Mouse (Mus musculus) adrenal gland, postnatal 25 days (tissue): ENCODE measurements at regions not wholly inside any gene's neighbourhood (a gene's known extent, or its start where the extent isn't known, plus 50 kb on each side); places are given as distances from the start of the nearest gene placed in this dataset.
A peak's percentile ranks its signal among the peaks of the same experiment; 100 is the strongest.

Experiments used
- DNase-seq: peaks from one replicate; pipeline ENCODE4 v3.0.0; 2021; ENCODE audit warnings: mixed read lengths

GRCm38 (mm10) chr6:81586441-81587117 lies 336.9 kb upstream of the Gcfc2 start:
- DNase-seq, result no peak

- no peak for DNase-seq
Observed at GRCm38 (mm10) chr6:81589727-81590126, 333.7 kb upstream of the Gcfc2 start.

DNA sequence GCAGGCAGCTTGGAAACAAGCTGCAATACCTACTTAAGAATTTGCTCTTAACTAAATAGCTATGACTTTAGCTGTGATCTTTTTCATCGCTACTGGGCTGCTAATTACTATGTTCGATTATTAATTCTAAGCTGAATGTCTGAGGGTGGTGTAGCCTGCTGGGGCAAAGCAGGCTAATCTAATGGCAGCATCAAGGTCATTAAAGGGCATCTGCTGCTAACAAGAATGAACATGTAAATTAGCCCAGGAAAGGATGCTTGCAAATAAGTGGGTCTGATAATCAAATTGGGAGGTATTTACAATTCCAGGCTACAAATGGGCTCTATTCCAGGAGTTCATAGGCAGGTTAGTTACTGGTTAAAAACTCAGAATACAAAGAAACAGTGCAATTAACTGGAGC lies 327.5 kb upstream of the Gcfc2 start:
- no peak for DNase-seq

DNA sequence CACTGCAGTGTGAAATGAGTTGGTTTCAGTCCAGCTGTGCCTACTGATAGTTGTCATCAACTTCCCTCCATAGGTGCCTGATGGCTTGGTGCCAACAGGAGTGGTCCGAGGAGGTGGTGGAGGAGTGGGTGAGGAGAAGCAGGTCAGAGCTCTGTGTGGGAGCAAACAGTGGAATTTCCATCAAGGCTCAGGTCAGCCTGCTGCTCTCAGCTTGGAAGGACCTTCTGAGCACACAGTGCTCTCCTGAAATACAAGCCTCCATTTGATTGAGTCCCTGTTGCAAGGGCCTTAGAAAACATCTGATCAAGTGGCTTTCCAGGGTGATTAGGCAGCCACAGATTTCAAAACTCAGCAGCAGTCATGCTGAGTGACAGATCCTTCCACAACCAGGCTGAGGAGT lies 314.8 kb upstream of the Gcfc2 start:
- DNase-seq, result no peak

- DNase-seq, result no peak
Observed at GRCm38 (mm10) chr6:81611980-81612379, 311.5 kb upstream of the Gcfc2 start.

DNA sequence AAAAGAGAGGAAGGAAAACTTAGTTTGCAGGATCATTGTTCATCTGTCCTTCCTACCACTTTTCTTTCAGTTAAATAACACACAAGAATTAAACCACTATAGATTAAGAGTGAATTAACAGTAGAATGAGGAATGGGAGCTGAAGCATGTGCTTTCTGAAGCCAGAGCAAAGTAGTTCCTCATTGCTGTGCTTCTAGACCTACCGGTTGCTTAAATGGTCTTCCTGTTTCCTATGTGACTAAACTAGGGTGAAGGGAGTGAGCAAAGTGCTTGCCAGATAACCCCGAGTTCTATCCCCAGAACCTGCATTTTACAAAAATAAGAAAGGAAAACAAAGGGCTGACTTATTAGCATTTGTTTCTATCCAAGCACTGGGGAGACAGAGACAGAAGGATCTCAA lies 305.5 kb upstream of the Gcfc2 start:
- DNase-seq, result no peak

DNA sequence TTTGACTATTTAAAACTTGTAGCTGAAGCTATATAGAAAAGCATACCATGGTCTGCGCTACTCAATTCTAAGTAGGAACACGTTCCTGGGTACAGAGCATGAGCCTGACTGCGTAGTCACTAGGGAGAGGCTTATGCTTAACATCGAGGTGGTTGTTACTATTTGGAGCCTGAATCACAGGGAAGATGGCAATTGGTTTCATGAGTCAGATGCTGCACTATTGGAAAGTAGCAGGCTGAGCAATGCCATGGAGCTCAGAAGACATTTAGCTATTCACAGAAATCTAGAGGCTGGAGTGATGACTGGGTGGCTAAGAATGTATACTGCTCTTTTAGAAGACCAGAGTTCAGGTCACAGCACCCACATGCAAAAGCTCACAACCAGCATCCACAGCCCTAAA lies 302.4 kb upstream of the Gcfc2 start:
- DNase-seq, result no peak

DNA sequence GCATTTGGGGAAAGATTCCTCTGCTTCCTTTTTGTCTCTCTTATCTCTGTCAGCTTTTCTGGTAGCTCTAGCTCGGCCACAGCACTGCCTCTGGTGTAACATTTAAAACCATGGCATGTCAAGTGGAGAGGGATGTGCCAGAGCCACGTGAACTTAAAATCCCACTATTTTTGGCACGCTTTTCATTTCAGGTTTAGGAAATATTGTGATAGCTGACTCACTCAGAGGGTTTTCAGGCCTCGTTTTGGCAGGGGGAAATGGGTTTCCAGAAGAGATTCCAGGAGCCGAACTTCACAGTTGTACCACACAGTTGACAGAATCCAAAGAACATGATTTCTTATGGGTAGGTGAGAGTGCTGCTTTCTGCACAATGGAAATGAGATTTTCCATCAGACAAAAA lies 300.8 kb upstream of the Gcfc2 start:
- DNase-seq, result no peak

- DNase-seq, result no peak
Observed at GRCm38 (mm10) chr6:81625016-81625415, 298.5 kb upstream of the Gcfc2 start.

GRCm38 (mm10) chr6:81633586-81633985 lies 289.9 kb upstream of the Gcfc2 start:
- DNase-seq, result no peak

GRCm38 (mm10) chr6:81647615-81648375 lies 275.7 kb upstream of the Gcfc2 start:
- DNase-seq, result no peak

DNA sequence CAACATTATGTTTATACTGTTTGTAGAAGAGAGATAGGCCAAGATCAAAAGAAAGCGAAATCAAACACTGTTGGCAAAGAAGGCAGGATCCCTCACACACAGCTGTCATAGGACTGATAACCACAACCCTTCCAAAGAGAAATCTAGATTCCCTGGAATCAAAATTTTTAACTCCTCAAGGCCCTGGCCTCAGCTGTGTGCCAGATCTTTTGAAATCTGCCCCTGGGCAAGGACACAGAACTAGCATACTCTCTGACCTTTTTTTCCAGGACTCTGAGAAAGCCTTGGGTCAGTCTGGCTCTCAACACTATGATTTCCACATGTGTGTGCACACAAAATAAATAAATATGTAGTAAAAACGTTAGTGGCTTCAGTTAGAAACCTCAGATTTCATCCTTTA lies 271.6 kb upstream of the Gcfc2 start:
- peak; percentile 19 for DNase-seq

DNA sequence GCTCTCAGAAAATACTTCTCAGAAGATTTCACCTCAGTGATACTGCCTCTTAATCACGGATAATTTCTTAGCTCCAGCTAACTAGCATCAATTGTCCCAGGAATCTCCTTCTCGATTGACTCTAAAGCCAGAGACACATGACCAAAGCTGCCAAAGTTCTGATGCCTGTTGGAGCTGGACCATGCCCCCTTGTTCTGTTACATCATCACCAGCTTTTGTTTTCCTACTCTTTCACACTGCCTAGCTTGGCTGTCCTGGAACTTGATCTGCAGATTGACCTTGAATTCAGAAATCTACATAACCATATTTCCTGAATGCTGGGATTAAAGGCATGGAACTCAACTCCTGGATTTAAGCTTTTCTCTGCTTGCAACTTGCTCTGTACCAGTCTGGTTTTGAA lies 268.3 kb upstream of the Gcfc2 start:
- DNase-seq, result no peak

DNA sequence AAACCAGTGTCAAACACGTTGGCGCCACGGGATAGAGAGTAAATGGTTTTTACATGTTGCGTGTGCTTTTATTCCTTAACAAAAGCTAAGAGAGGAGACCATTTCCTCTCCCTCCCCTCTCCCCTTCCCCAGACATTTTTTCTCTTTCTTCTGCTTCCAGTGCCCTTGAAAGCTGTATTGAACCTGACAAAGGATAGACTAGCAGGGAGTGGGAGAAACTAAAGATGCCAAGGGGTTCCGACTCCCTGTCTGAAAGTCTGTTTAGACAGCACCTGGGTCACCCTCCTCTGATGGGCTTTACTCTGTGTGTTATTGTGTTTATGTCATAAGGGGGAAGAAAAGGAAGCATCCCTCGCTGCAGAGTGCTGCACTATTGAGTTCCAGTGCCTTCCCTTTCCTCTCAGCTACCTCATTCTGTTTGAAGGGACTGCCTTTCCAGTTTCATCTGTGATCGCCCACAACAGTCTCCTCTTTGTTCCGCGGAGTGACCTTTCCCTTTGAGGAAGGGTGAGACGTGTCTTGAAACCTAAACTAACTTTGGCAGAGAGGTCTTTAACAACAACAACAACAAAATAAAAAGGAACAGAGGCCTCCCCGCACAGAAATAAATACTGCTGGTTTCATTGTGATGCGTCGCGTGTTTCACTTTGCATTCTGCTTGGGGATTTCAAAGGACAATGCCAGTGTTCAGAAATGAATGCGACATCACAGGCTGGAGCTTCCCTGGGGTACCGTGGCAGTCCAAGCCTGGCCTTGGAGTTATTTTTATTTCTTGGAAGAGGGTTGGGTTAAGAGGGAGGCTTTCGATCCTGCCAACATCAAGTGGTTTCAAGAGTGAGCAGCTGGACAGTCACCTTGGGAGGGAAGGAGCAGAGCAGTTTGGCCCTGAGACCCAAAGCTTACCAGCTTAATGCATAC lies 262.7 kb upstream of the Gcfc2 start:
- peak; percentile 2 for DNase-seq

DNA sequence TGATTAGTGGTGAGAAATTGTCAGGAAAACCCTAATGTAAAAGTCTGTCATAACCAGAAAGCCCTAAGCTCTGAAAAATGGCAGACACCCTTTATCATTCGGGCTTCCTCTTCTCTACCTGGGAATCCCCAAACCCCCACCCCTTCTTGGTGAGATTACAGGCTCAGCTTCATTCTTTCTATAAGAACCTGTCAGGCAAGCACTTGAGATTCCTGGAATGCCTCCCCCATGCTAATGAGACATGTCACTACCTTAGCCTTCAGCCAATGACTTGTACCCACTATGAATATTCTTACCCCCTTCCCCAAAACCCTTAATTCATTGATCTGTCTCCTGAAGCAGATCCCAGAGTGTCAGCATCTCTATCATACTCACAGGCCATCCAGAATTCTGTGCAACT lies 254.5 kb upstream of the Gcfc2 start:
- no peak for DNase-seq

- no peak for DNase-seq
Observed at GRCm38 (mm10) chr6:81673316-81673715, 250.2 kb upstream of the Gcfc2 start.

GRCm38 (mm10) chr6:81697284-81697683 lies 226.2 kb upstream of the Gcfc2 start:
- no peak for DNase-seq

GRCm38 (mm10) chr6:81698173-81698572 lies 225.3 kb upstream of the Gcfc2 start:
- no peak for DNase-seq

DNA sequence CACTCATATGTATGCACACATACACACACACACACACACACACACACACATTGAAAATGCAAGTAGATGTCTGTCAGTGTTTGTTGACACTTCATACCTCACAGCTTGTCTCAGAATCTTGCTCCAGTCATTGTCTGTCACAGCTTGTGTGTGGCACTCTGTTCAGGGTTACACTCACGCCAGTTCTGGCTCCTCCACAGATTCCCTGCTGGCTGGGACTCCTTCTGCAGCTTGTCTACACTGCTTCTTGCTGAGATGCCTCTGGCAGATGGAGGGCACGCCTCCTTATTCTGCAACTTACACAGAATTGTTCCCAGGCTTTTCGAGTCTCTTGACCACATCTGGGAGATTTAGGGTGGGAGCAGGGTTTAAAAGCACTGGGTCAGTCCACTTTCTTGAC lies 208.6 kb upstream of the Gcfc2 start:
- no peak for DNase-seq

DNA sequence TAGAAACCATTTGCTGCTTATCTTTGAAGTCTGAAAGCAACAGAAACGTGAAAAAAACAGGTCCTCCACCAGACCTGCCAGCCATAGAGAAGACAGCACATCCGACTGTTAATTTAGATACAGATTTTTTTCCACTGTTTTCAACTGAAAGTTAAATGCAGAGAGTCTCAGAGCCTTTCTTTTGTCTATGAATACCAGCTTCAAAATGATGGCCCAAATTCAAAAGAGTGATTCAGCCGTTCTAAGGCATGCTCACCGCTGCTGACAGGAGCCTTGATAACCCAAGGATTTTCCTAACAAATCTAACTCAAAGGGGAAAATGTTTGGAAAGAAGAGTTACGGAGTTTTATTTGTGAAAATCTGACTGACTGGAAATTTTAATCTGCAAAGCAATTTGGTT lies 207.1 kb upstream of the Gcfc2 start:
- DNase-seq, result no peak

DNA sequence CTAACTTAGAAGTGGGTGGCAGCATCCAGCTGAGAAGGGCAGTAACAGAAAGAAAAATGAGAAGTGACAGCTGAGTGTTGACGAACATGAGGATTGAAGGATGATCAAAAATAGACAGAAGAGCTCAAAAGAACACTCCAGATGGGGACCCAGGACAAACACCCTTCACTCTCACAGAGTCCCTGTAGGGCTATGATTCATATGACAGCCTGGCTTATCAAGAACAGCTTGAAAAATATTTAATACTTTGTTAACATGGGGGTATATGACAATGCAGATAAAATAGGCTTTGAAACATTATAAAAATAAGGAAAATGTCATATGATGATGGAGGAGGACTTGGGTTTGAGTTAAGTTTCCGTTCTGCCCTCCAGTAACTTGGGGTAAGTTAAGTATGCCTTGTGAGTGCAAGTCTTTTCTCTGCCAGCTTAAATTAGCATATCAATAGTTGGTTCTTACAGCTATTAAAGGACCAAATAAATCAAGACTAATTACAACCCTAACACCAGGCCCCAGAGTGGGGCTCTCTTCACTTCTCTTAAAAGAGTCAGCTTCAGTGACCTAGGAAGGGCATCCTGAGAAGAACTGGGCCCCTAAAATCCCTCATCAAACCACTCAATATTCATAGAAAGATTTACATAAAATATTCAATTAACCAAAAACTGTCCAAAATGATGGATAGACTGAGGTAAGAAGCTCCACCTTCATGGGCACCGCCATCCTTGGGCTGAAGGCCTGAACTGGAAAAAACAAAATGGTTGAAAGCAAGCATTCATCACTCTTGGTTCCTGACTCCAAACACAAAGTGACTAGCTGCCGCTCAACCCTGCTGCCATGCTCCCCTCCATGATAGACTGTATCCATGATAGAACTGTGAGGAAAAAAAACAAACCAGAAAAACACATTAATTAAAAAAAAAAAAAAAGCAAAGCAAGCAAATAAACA lies 198.6 kb upstream of the Gcfc2 start:
- DNase-seq, result no peak

- DNase-seq, result no peak
Observed at GRCm38 (mm10) chr6:81731631-81732030, 191.8 kb upstream of the Gcfc2 start.
